Mouse (Mus musculus) erythroblast, embryonic 14.5 days (primary cell): Measurements from ENCODE around the gene Gm17324. TPM values are rescaled to one million over a fixed set of nuclear protein-coding genes. Genes with fewer than 3 reads are reported as not detected.

Experiments
- H3K27me3 ChIP-seq: 2 replicates; pipeline ENCODE4 v1.6.1; 2012; ENCODE audit warnings: inconsistent platforms; ENCODE audit not compliant: control insufficient read depth
- H3K36me3 ChIP-seq: 2 replicates; pipeline ENCODE4 v1.6.1; 2012; ENCODE audit warnings: mild to moderate bottlenecking, inconsistent platforms; ENCODE audit not compliant: control insufficient read depth
- H3K4me1 ChIP-seq: 2 replicates; pipeline ENCODE4 v1.6.1; 2012; ENCODE audit warnings: inconsistent platforms; ENCODE audit not compliant: control insufficient read depth
- H3K4me3 ChIP-seq: replicated peaks from 2 replicates; pipeline ENCODE3; 2012; ENCODE audit warnings: moderate library complexity, mild to moderate bottlenecking, inconsistent platforms
- H3K9me3 ChIP-seq: 2 replicates; pipeline ENCODE4 v1.6.1; 2012; ENCODE audit warnings: low read length, inconsistent platforms, mixed read lengths; ENCODE audit not compliant: control insufficient read depth
- GATA1 ChIP-seq: IDR thresholded peaks from 2 replicates; pipeline ENCODE4 v1.6.1; 2012; ENCODE audit warnings: low read length, inconsistent platforms, mixed read lengths
- TAL1 ChIP-seq: IDR thresholded peaks from 3 replicates; pipeline ENCODE4 v1.6.1; 2012; ENCODE audit warnings: low read length, inconsistent platforms, mixed read lengths
- polyA plus RNA-seq: library from polyadenylated mRNA; stranded (reverse); fragments of >175 nt; gene quantifications from 2 replicates; pipeline ENCODE4 v1.2.3, GENCODE M21; 2012

The Gm17324 gene
- polyA plus RNA-seq, 1 experiment: 0.23 TPM

GRCm38 (mm10) chr9:78474771-78475382 lies 26.3 kb upstream of the Gm17324 start:
- no peak overlapping the region for H3K4me3 ChIP-seq
- H3K9me3 ChIP-seq: no peaks in the 10 kb centered on the region
- TF ChIP-seq GATA1: no peak
- TF ChIP-seq TAL1: no peak
- H3K4me1 ChIP-seq: peaks cover 19% of the 10 kb centered on the region
- no peaks in the 10 kb centered on the region for H3K27me3 ChIP-seq
- peaks cover 92% of the 10 kb centered on the region for H3K36me3 ChIP-seq

DNA sequence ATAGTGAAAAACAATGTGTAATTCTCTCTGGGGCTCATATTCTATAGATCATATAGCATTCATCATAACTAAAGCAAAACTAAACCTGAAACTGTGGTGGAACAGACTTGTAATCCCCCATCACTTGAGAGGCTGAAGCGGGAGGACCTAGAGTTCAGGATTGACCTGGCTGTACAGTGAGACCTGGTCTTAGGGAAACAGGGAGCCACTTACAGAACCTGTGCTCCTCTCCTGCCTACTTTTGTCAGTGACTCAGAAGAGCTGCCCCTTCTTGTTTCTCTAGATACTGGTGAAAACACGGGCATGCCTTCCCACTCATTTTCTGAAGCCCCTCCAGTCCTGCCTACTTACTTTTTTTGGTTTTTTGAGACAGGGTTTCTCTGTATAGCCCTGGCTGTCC lies 25.7 kb upstream of the Gm17324 start:
- Histone ChIP-seq H3K9me3 (no peaks in the 10 kb centered on the region), H3K27me3 (no peaks in the 10 kb centered on the region), H3K4me1 (peaks cover 15% of the 10 kb centered on the region), H3K36me3 (peaks cover 92% of the 10 kb centered on the region), H3K4me3 (no peak overlapping the region)
- TF ChIP-seq GATA1 (no peak), TAL1 (no peak)

DNA sequence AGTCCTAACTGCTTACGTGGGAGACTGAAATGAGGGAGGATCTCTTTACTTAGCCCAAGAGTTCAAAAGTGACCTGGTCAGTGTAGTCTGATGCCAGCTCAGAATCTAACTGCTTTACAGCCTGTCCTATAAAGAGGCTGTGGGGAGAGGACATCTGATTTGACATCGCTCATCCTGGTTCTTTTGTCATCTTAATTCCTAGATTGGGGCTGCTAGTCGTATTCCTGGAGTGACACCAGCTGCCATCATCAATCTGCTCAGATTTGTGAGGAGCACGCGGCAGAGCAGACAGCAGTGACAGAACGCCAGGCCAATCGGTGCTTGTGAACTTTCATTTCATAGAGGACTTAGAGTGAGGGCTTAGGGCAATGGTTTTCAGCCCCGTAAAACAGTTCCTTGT lies 25.0 kb upstream of the Gm17324 start:
- H3K36me3 ChIP-seq: peaks cover 92% of the 10 kb centered on the region
- TF ChIP-seq TAL1 (no peak), GATA1 (no peak)
- no peaks in the 10 kb centered on the region for H3K9me3 ChIP-seq
- H3K4me1 ChIP-seq: peaks cover 9% of the 10 kb centered on the region
- H3K4me3 ChIP-seq: no peak overlapping the region
- no peaks in the 10 kb centered on the region for H3K27me3 ChIP-seq

DNA sequence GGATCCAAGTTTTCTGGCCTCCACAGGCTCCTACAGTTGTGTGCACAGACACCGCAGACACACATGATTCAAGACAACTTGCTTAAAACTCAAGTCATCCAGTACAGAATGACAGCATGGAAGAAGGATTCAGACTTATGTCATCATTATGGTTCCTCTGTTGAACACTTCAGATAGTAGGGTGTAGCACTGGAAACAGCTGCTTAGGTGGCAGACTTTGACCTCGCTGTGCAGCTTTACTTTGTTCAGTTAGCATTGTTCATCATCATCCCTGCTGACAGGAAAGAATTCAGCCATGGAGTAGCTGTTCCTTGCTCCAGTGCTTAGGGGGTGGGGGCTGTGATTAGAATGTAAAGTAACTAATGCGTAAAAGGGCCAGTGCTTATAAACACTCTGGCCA lies 17.1 kb upstream of the Gm17324 start:
- no peak overlapping the region for H3K4me3 ChIP-seq
- H3K27me3 ChIP-seq: no peaks in the 10 kb centered on the region
- H3K9me3 ChIP-seq: no peaks in the 10 kb centered on the region
- no peaks in the 10 kb centered on the region for H3K4me1 ChIP-seq
- TF ChIP-seq TAL1: no peak
- no peak for TF ChIP-seq GATA1
- H3K36me3 ChIP-seq: peaks cover 97% of the 10 kb centered on the region

GRCm38 (mm10) chr9:78463337-78463736 lies 14.8 kb upstream of the Gm17324 start:
- Histone ChIP-seq H3K4me1 (no peaks in the 10 kb centered on the region), H3K9me3 (no peaks in the 10 kb centered on the region), H3K36me3 (peaks cover 95% of the 10 kb centered on the region), H3K4me3 (no peak overlapping the region), H3K27me3 (no peaks in the 10 kb centered on the region)
- TF ChIP-seq TAL1 (no peak), GATA1 (no peak)

GRCm38 (mm10) chr9:78457026-78457425 lies 8.4 kb upstream of the Gm17324 start:
- TF ChIP-seq GATA1 (no peak), TAL1 (no peak)
- no peaks in the 10 kb centered on the region for H3K9me3 ChIP-seq
- H3K27me3 ChIP-seq: no peaks in the 10 kb centered on the region
- no peak overlapping the region for H3K4me3 ChIP-seq
- H3K36me3 ChIP-seq: peaks cover 97% of the 10 kb centered on the region
- peaks cover 14% of the 10 kb centered on the region for H3K4me1 ChIP-seq

DNA sequence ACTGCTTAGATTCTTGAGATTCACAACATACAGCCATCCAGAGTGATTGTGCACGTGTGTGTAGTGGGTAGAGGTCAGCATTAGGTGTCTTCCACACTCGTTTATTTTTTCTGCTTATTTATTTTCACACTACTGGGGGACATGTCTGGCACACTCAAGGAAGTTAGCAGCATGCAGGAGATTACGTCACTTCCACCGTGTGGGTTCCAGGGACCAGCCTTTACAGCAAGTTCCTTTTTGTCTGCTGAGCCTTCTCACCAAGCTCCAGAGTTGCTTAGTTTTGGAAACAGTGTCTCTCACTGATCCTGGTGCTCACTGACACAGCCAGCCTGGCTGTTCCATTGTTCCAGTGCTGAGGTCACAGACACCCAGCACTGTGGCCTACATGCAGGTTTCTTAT lies 2.8 kb upstream of the Gm17324 start:
- H3K27me3 ChIP-seq: peaks cover 8% of the 10 kb centered on the region
- peaks cover 71% of the 10 kb centered on the region for H3K36me3 ChIP-seq
- peaks cover 42% of the 10 kb centered on the region for H3K4me1 ChIP-seq
- TF ChIP-seq TAL1 (no peak), GATA1 (no peak)
- H3K4me3 ChIP-seq: no peak overlapping the region
- H3K9me3 ChIP-seq: no peaks in the 10 kb centered on the region

- Histone ChIP-seq H3K27me3 (peaks cover 18% of the 10 kb centered on the region), H3K36me3 (peaks cover 61% of the 10 kb centered on the region), H3K4me3 (no peak overlapping the region), H3K4me1 (peaks cover 42% of the 10 kb centered on the region), H3K9me3 (no peaks in the 10 kb centered on the region)
- TF ChIP-seq TAL1 (no peak), GATA1 (no peak)
Measured at GRCm38 (mm10) chr9:78450404-78450803, 1.8 kb upstream of the Gm17324 start.

DNA sequence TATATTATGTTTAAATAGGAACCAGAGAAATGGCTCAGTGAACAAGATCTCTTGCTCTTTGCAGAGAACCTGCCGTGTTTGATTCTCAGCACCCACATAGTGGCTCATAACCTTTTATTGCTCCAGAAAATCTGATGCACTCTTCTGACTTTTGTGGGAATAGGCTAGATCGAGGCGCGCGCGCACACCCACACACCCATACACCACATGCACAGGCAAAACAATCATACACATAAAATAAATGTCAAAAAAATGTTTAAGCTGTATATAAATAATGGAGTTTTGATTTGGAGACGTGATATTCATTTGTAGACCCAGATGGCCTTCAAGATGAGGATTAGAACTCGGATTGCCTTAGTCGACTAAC lies 997 bp downstream of the Gm17324 start:
- Histone ChIP-seq H3K9me3 (peaks cover 5% of the 10 kb centered on the region; the same call in 1 of the 2 replicates), H3K27me3 (peaks cover 45% of the 10 kb centered on the region), H3K36me3 (peaks cover 34% of the 10 kb centered on the region), H3K4me3 (peak overlapping the region; percentile 70), H3K4me1 (peaks cover 34% of the 10 kb centered on the region)
- no peak for TF ChIP-seq GATA1
